Mouse (Mus musculus): ENCODE results near the gene Pgbd5.

DNA sequence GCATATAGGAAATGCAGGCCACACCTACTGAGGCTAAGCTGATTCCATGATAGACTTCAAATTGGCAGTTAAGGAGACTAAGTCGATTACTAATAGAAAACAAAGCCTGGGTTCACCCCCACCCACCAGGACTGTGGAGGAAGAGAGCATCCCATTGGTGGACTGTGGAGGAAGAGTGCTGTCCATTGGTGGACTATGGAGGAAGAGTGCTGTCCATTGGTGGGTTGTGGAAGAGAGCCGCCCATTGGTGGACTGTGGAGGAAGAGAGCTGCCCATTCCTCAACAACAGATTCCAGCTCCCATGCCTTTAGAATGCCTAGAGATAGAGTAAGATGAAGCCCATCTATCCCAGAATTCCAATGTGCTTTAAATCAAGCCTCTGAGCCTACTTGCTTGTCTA lies 42.9 kb downstream of the Pgbd5 start:
- no peak for TF ChIP-seq CTCF (IDR thresholded peaks at IDR 0.05; ENCODE audit: extremely low read depth, insufficient read depth, insufficient read length, insufficient replicate concordance)
- no peak for TF ChIP-seq POLR2A (IDR thresholded peaks at IDR 0.05; ENCODE audit: low read depth, low read length)

All from spleen, adult 2 months (tissue).